Mouse (Mus musculus) lung, adult 2 months (tissue): ENCODE data around the gene Slc43a2.

ENCODE experiments used
- CTCF ChIP-seq: fragments of 200-500 bp; IDR thresholded peaks from 2 replicates; pipeline ENCODE4 v1.5.1; 2011; ENCODE audit warnings: mild to moderate bottlenecking, low read length, control low read depth; ENCODE audit not compliant: insufficient read depth
- POLR2A ChIP-seq: fragments of 200-500 bp; IDR thresholded peaks from 2 replicates; pipeline ENCODE4 v1.6.1; 2011; ENCODE audit warnings: low read depth, mild to moderate bottlenecking, control low read depth, low read length, borderline replicate concordance; ENCODE audit errors: extremely low read depth

DNA sequence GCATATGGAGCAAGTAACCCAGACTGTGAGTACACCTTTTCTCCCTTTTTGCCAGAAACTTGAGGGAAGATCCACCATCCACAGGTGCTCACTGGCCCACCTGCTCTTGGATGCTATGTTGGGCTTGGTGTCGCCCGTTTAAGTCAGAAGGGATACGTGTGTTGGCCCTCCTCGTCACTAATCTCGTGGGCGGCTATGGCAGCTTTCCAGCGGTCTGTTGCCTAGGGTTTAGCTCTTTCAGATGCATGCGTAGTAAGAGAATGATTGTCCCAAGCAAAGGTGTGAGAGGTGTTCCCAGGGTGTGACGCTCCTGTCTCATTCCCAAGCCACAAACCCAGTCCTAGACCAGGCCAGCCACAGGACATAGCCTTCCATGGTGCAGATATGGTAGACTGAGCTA is 13.2 kb downstream of the Slc43a2 start:
- TF ChIP-seq CTCF = no peak
- no peak for TF ChIP-seq POLR2A
